Mouse (Mus musculus): ENCODE results near the gene Anxa2. TPM values are rescaled to one million over a fixed set of nuclear protein-coding genes. Genes with fewer than 3 reads are reported as not detected.

Gene Anxa2
- total and polyA plus RNA-seq, 3 experiments: 0.13 to 0.26 TPM; not detected in 1

DNA sequence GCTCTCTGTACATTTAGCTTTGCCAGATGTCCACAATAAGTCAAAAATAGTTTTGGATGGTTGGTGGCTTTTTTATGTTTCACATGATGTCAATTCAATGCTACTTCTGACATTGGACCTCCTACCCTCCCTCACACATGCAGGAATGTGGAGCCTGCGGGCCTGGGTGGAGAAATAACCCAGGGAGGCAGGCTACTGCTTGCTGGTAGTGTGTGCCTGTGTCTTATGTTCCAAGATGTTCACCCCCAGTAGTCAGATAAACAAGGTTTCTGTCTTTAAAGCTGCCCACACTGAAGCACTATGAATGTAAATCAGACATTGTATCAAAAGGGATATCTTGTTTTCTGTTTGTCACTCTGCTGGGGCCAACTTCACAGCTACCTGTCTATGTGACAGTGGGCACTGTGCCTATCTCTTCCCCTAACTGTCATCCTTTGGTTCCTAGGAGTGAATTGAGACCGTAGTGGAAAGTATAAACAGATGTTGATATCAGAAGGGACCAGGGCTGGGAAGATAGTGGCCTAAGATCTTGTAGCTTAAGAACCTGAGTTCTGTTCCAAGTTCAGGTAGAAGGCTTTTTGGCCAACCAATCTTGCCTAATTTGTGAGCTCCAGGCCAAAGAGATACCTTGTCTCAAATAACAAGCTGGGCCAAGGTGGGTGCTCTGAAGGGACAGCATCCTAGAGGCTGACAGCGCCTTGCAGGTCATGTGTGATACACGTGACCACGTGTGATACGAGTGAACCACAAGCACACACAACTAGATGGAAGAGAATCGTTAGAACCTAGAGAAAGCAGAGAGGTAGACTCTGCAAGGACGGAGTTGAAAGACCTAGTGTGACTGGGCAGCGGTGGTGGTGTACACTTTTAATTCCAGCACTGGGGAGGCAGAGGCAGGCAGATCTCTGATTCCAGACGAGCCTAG is 1.3 kb upstream of the Anxa2 start:
- TF ChIP-seq RCOR1 (conservative IDR thresholded peaks at IDR 0.05; ENCODE audit: low read depth, low read length) (no peak), SIN3A (IDR thresholded peaks at IDR 0.05; ENCODE audit: low read length) (no peak), MAZ (IDR thresholded peaks at IDR 0.05; ENCODE audit: low read depth, low read length) (no peak), PAX5 (IDR thresholded peaks at IDR 0.05; ENCODE audit: low read length) (no peak), USF1 (IDR thresholded peaks at IDR 0.05; ENCODE audit: low read depth, low read length) (no peak), JUND (conservative IDR thresholded peaks at IDR 0.05; ENCODE audit: low read depth, low read length) (no peak), MXI1 (IDR thresholded peaks at IDR 0.05; ENCODE audit: low read depth, low read length) (no peak), ZC3H11A (IDR thresholded peaks at IDR 0.05; ENCODE audit: low read depth, low read length) (no peak), CHD2 (IDR thresholded peaks at IDR 0.05; ENCODE audit: low read length) (no peak)
- no peak overlapping the region for H3K9ac ChIP-seq (ENCODE audit: insufficient read depth, low read depth)
- no peak overlapping the region for H3K4me2 ChIP-seq (ENCODE audit: insufficient read depth, low read depth, poor library complexity, severe bottlenecking)
- no peak overlapping the region for H3K4me3 ChIP-seq (replicated peaks in 1 of 3; ENCODE audit: low read depth in 2 of 3, low read length in 2 of 3, poor library complexity in 1 of 3)
- H3K36me3 ChIP-seq (replicated peaks in 1 of 2; ENCODE audit: control insufficient read depth in 1 of 2, insufficient read depth in 1 of 2, low read length in 1 of 2): no peaks in the 10 kb centered on the region
- in situ Hi-C loops (cut with MboI; ENCODE audit: low pct_ligation_motif_present, low pct_unique_long_range_greater_than_20kb, low sequenced_read_pairs): no loop called here
- H3K9me3 ChIP-seq (replicated peaks; ENCODE audit: low read length): no peaks in the 10 kb centered on the region
- H3K27ac ChIP-seq (ENCODE audit: insufficient read depth, low read depth): no peak overlapping the region
- H3K4me1 ChIP-seq (ENCODE audit: control insufficient read depth in 1 of 2, insufficient read depth in 2 of 2): peaks cover 0 to 16% of the 10 kb centered on the region in 2 experiments; a peak in 2 of 4 replicates
- DNase-seq (ENCODE audit: extremely low read depth): no peak
- dilution Hi-C loops (cut with MboI; ENCODE audit: extremely low pct_ligation_motif_present, extremely low pct_unique_long_range_greater_than_20kb, low sequenced_read_pairs): no loop called here
- no peaks in the 10 kb centered on the region for H3K27me3 ChIP-seq (replicated peaks)
- H3K79me2 ChIP-seq (replicated peaks; ENCODE audit: control insufficient read depth, extremely low read depth, insufficient read depth, poor library complexity, severe bottlenecking): no peaks in the 10 kb centered on the region

DNA sequence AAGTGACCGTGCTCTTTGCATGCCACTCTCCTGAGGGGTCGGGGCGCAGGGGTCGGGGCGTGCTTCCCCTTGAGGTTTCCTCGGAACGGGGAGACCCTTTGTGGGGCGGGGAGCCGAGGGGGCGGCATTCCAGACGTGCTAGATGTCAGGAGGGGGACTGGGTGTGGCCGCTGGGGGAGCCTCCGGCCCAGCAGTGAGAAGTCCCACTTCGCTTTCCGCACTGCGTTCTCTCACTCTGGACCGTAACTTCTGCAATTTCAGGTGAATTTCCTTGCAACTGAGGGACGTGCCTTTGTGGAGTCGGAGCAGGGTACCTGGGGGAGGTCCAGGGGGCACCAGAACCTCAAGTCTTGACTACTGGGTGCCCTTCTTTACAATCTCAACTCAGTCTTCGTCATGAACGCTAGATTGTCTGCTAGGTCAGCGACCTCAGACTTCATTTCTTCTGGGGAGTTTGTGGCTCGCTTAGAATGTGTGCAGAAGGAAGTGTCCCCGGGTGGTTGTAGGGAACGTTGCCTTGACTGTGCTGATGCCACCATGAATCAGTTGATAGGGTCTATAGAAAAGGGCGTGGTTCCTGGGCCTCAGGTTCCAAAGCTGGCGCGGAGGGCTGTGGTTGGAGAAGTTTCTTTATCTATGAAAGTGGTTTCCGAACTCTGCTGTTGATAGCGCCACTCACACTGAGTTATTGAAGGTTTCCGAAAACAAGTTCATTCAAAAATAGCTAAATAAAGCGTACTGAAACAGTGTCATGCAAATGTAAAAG is 664 bp downstream of the Anxa2 start:
- peaks cover under 1 to 28% of the 10 kb centered on the region in 2 experiments; a peak in 3 of 4 replicates for H3K4me1 ChIP-seq (ENCODE audit: control insufficient read depth in 1 of 2, insufficient read depth in 2 of 2)
- no peak for DNase-seq (ENCODE audit: extremely low read depth)
- in situ Hi-C loops (cut with MboI; ENCODE audit: low pct_ligation_motif_present, low pct_unique_long_range_greater_than_20kb, low sequenced_read_pairs): no loop called here
- H3K36me3 ChIP-seq (replicated peaks in 1 of 2; ENCODE audit: control insufficient read depth in 1 of 2, insufficient read depth in 1 of 2, low read length in 1 of 2): no peaks in the 10 kb centered on the region
- H3K9ac ChIP-seq (ENCODE audit: insufficient read depth, low read depth): no peak overlapping the region
- H3K79me2 ChIP-seq (replicated peaks; ENCODE audit: control insufficient read depth, extremely low read depth, insufficient read depth, poor library complexity, severe bottlenecking): no peaks in the 10 kb centered on the region
- no peak overlapping the region for H3K4me3 ChIP-seq (replicated peaks in 1 of 3; ENCODE audit: low read depth in 2 of 3, low read length in 2 of 3, poor library complexity in 1 of 3)
- no peaks in the 10 kb centered on the region for H3K9me3 ChIP-seq (replicated peaks; ENCODE audit: low read length)
- TF ChIP-seq TBP (conservative IDR thresholded peaks at IDR 0.05; ENCODE audit: low read depth, low read length) (no peak), JUN (IDR thresholded peaks at IDR 0.05; ENCODE audit: insufficient read depth, low read depth, low read length) (no peak), NRF1 (IDR thresholded peaks at IDR 0.05; ENCODE audit: low read depth, low read length) (no peak), MAFK (IDR thresholded peaks at IDR 0.05; ENCODE audit: insufficient replicate concordance, low read length) (no peak), USF2 (conservative IDR thresholded peaks at IDR 0.05; ENCODE audit: low read depth, low read length) (no peak), ZNF384 (IDR thresholded peaks at IDR 0.05; ENCODE audit: low read depth, low read length) (no peak), JUND (conservative IDR thresholded peaks at IDR 0.05; ENCODE audit: low read depth, low read length) (no peak), MYC (IDR thresholded peaks at IDR 0.05; ENCODE audit: low read depth, low read length) (no peak), MAZ (IDR thresholded peaks at IDR 0.05; ENCODE audit: low read depth, low read length) (no peak), NELFE (IDR thresholded peaks at IDR 0.05; ENCODE audit: low read depth, low read length) (no peak), CTCF (conservative IDR thresholded peaks at IDR 0.05 in 1 of 2, IDR thresholded peaks at IDR 0.05 in 1 of 2; ENCODE audit: low read depth in 2 of 2, low read length in 2 of 2) (no peak), ETS1 (conservative IDR thresholded peaks at IDR 0.05; ENCODE audit: low read depth, low read length) (no peak), E2F4 (IDR thresholded peaks at IDR 0.05; ENCODE audit: insufficient replicate concordance, low read depth, low read length) (no peak), RAD21 (IDR thresholded peaks at IDR 0.05; ENCODE audit: low read depth, low read length) (no peak), HCFC1 (IDR thresholded peaks at IDR 0.05; ENCODE audit: low read depth, low read length) (no peak), TCF12 (IDR thresholded peaks at IDR 0.05; ENCODE audit: low read depth, low read length) (no peak), BHLHE40 (IDR thresholded peaks at IDR 0.05; ENCODE audit: low read depth, low read length) (no peak), KAT2A (IDR thresholded peaks at IDR 0.05; ENCODE audit: insufficient replicate concordance, low read length) (no peak), USF1 (IDR thresholded peaks at IDR 0.05; ENCODE audit: low read depth, low read length) (no peak), MXI1 (IDR thresholded peaks at IDR 0.05; ENCODE audit: low read depth, low read length) (no peak)
- no peak overlapping the region for H3K27ac ChIP-seq (ENCODE audit: insufficient read depth, low read depth)
- H3K27me3 ChIP-seq (replicated peaks): no peaks in the 10 kb centered on the region
- dilution Hi-C loops (cut with MboI; ENCODE audit: extremely low pct_ligation_motif_present, extremely low pct_unique_long_range_greater_than_20kb, low sequenced_read_pairs): no loop called here
- peak overlapping the region; percentile 8; the same call in 1 of the 2 replicates for H3K4me2 ChIP-seq (ENCODE audit: insufficient read depth, low read depth, poor library complexity, severe bottlenecking)

Measured in CH12.LX (cell line).